Mouse (Mus musculus) brain, adult 10 weeks (tissue): ENCODE results near the gene 4930503E14Rik. TPM values are rescaled to one million over a fixed set of nuclear protein-coding genes. Genes with fewer than 3 reads are reported as not detected.

ENCODE experiments used
- polyA plus RNA-seq: library from polyadenylated mRNA; stranded (reverse); fragments of 350-450 nt; fragmentation: Illumina TruSeq; extraction: RNeasy Lipid Tissue Mini Kit (QIAGEN cat#74804); gene quantifications from one replicate; pipeline ENCODE4 v1.2.3, GENCODE M21; 2015; ENCODE audit warnings: low read depth, low replicate concordance

4930503E14Rik gene
- not detected for polyA plus RNA-seq

DNA sequence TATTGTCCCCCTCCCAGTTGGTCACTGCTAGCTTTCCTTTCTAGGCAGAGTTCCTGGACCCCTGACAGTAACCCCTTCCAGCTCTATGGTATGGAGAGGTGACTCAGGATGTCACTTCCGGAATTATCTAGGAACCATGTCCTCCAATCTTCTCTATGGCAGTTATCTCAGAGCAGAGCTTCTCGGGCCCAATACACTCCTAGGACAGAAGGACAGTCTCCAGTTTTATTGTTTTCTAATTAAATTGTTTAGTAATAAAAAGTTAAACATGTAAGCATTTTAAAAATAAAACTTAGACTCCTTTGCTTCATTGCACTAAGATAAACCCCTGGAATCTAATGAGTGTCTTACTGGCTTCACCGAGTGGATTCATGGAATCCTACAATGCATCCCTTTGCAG, at the start of gene 4930503E14Rik:
4930503E14Rik (minus strand) TSS at position 101 of the 400 bp plus-strand sequence.

DNA sequence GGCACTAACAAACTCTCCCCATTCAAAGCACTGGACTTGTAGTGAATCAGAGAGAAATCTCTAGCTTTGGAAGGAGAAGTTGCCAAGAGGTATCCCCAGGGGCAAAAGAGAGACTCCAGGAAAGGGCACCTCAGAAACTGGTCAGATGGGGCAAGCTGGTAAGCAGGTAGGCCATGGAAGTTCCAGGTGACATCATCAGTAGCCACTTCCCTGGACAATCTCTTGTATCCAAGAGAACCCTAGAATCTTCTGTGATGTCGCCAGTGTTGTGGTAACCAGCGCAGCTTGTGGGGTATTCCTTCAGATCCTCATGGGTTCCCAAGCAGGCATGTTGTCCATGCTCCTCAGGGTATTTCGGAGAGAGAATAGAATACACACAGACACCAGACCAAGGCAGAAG, 15.7 kb downstream of the 4930503E14Rik start, which contains the start of gene Gm8212:
Gm8212 (plus strand) TSS at position 301 of the 400 bp plus-strand sequence.

DNA sequence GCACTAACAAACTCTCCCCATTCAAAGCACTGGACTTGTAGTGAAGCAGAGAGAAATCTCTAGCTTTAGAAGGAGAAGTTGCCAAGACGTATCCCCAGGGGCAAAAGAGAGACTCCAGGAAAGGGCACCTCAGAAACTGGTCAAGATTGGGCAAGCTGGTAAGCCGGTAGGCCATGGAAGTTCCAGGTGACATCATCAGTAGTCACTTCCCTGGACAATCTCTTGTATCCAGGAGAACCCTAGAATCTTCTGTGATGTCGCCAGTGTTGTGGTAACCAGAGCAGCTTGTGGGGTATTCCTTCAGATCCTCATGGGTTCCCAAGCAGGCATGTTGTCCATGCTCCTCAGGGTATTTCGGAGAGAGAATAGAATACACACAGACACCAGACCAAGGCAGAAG, 89.5 kb downstream of the 4930503E14Rik start, which contains the start of gene Gm3327:
Gm3327 (plus strand) TSS at position 301 of the 400 bp plus-strand sequence.

Other genes starting within 250 kb of the 4930503E14Rik start
- gene Ang6, start 211.0 kb downstream of the 4930503E14Rik start, polyA plus RNA-seq = not detected
- gene Ear2, start 110.6 kb downstream of the 4930503E14Rik start, polyA plus RNA-seq = not detected
- not detected for gene Gm3327, start 89.4 kb downstream of the 4930503E14Rik start, polyA plus RNA-seq
- not detected for gene Gm8212, start 15.6 kb downstream of the 4930503E14Rik start, polyA plus RNA-seq
- not detected for gene Gm8220, start 72.3 kb upstream of the 4930503E14Rik start, polyA plus RNA-seq
- gene Gm5930, start 125.3 kb upstream of the 4930503E14Rik start, polyA plus RNA-seq = not detected
- gene Gm8229, start 152.1 kb upstream of the 4930503E14Rik start, polyA plus RNA-seq = not detected
- gene Gm3371, start 197.4 kb upstream of the 4930503E14Rik start, polyA plus RNA-seq = not detected
- gene Gm8232, start 220.4 kb upstream of the 4930503E14Rik start, polyA plus RNA-seq = not detected